1 mouse cellular context compared by ENCODE assay signal in the genomic region with DNA sequence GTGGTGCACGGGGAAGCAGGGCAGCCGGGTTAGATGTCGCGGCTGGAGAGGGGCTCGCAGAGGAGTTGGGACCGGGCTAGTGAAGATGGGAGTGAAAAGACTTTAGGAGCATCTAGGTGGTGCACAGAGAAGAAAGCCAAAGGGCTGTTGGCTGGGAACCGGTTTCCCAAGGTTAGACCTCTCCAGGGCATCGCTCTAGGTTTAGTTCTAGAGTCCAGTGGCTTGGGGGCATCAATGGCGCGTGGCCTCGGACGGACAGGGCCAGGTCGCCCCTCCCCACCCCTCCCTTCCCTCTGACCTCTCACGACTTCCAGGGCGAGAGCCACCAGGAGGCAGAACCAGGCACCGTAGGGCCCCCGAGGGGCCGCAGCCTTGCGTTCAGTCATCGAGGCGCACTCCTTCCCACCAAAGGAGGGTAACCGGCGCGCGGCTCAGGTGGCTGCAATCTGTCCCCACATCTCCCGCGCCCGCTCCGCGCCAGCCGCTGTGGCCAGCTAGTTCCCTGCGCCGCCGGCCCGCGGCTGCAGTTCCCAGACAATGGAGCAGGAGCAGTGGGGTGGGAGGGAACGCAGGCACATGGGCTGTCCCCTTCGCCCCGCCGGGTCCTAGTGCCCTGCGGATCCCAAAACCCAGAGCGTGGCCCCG.
TF ChIP-seq lines count a peak whose summit lies in the region.

No protein-coding gene starts in this region.

TF ChIP-seq in C2C12, 6 proteins besides CTCF, POLR2A, EP300 and RAD21:
- TF ChIP-seq MAX (IDR thresholded peaks at IDR 0.05) (peak; percentile 95), FOSL1 (IDR thresholded peaks at IDR 0.05; ENCODE audit: insufficient read depth, low read length, poor library complexity, severe bottlenecking) (no peak), USF1 (IDR thresholded peaks at IDR 0.05; ENCODE audit: low read depth) (peak; percentile 66)
TF ChIP-seq in C2C12: peak in this region for 2.
